Mouse (Mus musculus): ENCODE measurements at regions not wholly inside any gene's neighbourhood (a gene's known extent, or its start where the extent isn't known, plus 50 kb on each side); places are given as distances from the start of the nearest gene placed in this dataset.

GRCm38 (mm10) chr13:58677521-58677920 is 66.8 kb upstream of the Slc28a3 start:
- TF ChIP-seq ZNF384 (IDR thresholded peaks at IDR 0.05; ENCODE audit: low read depth, low read length) (no peak), CTCF (conservative IDR thresholded peaks at IDR 0.05 in 1 of 2, IDR thresholded peaks at IDR 0.05 in 1 of 2; ENCODE audit: low read depth in 2 of 2, low read length in 2 of 2) (no peak), POLR2A (IDR thresholded peaks at IDR 0.05; ENCODE audit: low read depth, low read length) (no peak), KAT2A (IDR thresholded peaks at IDR 0.05; ENCODE audit: insufficient replicate concordance, low read length) (no peak)
